Mouse (Mus musculus): ENCODE measurements around the gene Smco4.

DNA sequence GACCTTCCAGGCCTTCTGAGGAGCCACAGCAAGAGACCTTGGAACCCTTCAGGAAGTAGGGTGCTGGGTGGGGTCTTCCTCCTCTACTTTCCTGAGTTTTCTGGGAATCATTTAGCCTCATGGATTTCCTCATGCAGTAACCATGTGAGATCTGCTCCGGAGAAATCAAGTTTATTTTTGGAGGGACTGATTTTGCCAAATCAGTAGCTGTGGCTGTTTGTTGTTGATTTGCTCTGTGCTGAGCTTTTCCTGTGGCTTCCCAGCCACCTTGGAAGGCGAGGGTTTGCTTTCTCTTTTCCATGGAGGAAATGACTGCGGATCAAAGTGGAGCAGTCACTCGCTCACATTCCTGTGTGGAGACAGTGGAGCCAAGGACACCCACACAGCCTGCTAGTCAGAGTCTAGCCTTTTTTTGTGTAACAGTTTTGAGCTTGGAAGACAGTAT lies 14.2 kb downstream of the Smco4 start:
- TF ChIP-seq POLR2A (IDR thresholded peaks at IDR 0.05; ENCODE audit: control insufficient read depth, low read depth, low read length) = no peak
- no peak for TF ChIP-seq CTCF (IDR thresholded peaks at IDR 0.05; ENCODE audit: control insufficient read depth, insufficient read depth, insufficient replicate concordance, low read depth, low read length)

All from testis, adult 2 months (tissue).